Mouse (Mus musculus) kidney, adult 2 months (tissue): ENCODE results near the gene Enthd1. TPM values are rescaled to one million over a fixed set of nuclear protein-coding genes. Genes with fewer than 3 reads are reported as not detected.
"Not testable (repeated sequence)": the region's sequence is repeated elsewhere in the genome, so short reads cannot be mapped to it uniquely, and the experiment has no call there.

ENCODE experiments used
- DNase-seq: peaks from one replicate; pipeline ENCODE4 v3.0.0; 2021
- H3K27ac ChIP-seq: fragments of 200-500 bp; 2 replicates; pipeline ENCODE4 v1.5.1; 2012; ENCODE audit warnings: low read depth, low read length, control low read depth, inconsistent platforms; ENCODE audit not compliant: insufficient read depth
- H3K27me3 ChIP-seq: fragments of 200-500 bp; replicated peaks from 2 replicates; pipeline ENCODE4 v1.6.1; 2012; ENCODE audit warnings: mild to moderate bottlenecking, moderate library complexity, low read length, inconsistent platforms; ENCODE audit not compliant: control insufficient read depth, insufficient read depth
- H3K36me3 ChIP-seq: fragments of 200-500 bp; 2 replicates; pipeline ENCODE4 v1.6.1; 2012; ENCODE audit warnings: mild to moderate bottlenecking, moderate library complexity, low read length, inconsistent platforms; ENCODE audit not compliant: control insufficient read depth, insufficient read depth
- H3K4me1 ChIP-seq: fragments of 200-500 bp; 2 replicates; pipeline ENCODE4 v1.6.1; 2011; ENCODE audit warnings: low read length; ENCODE audit not compliant: control insufficient read depth, insufficient read depth
- H3K4me3 ChIP-seq: fragments of 200-500 bp; 2 replicates; pipeline ENCODE4 v1.5.1; 2011; ENCODE audit warnings: mild to moderate bottlenecking, low read depth, low read length, control low read depth; ENCODE audit not compliant: insufficient read depth
- CTCF ChIP-seq: fragments of 200-500 bp; conservative IDR thresholded peaks from 2 replicates; pipeline ENCODE4 v1.5.1; 2011; ENCODE audit warnings: low read depth, mild to moderate bottlenecking, control low read depth, low read length, moderate library complexity, mixed read lengths; ENCODE audit not compliant: insufficient read depth, insufficient read length
- POLR2A ChIP-seq: fragments of 200-500 bp; IDR thresholded peaks from one replicate; pipeline ENCODE4 v1.6.1; 2011; ENCODE audit warnings: low read depth, low read length, control low read depth
- WGBS: fragments of 180-500 bp; shearing (Covaris S2); methylation state at CpG from one replicate; pipeline ENCODE4 v1.1.7; 2018; 5-methylcytosine and 5-hydroxymethylcytosine counted together
- polyA plus RNA-seq: library from polyadenylated mRNA; depleted of rRNA; stranded (reverse); fragments of >200 nt; gene quantifications from 2 replicates; pipeline ENCODE4 v1.2.3, GENCODE M21; 2012

Gene Enthd1
- polyA plus RNA-seq, 1 experiment = not detected

- no peaks in the 10 kb centered on the region for H3K27me3 ChIP-seq
- no peak for TF ChIP-seq POLR2A
- no peak for TF ChIP-seq CTCF
- no peak overlapping the region for H3K27ac ChIP-seq
- no peak for DNase-seq
- peaks cover 4% of the 10 kb centered on the region; the same call in 1 of the 2 replicates for H3K4me1 ChIP-seq
- H3K4me3 ChIP-seq = no peak overlapping the region
- WGBS = 94% methylated on average over 5 of the region's 5 CpGs
- no peaks in the 10 kb centered on the region for H3K36me3 ChIP-seq
Measured at GRCm38 (mm10) chr15:80519931-80520330, 45.0 kb downstream of the Enthd1 start.

GRCm38 (mm10) chr15:80518567-80519223 lies 46.3 kb downstream of the Enthd1 start:
- WGBS = 78% methylated on average over 12 of the region's 12 CpGs
- no peaks in the 10 kb centered on the region for H3K27me3 ChIP-seq
- H3K36me3 ChIP-seq = no peaks in the 10 kb centered on the region
- DNase-seq = no peak
- no peak overlapping the region for H3K4me3 ChIP-seq
- no peak overlapping the region for H3K27ac ChIP-seq
- peaks cover 4% of the 10 kb centered on the region; the same call in 1 of the 2 replicates for H3K4me1 ChIP-seq
- TF ChIP-seq CTCF = no peak
- TF ChIP-seq POLR2A = no peak

GRCm38 (mm10) chr15:80517996-80518395 lies 47.0 kb downstream of the Enthd1 start:
- H3K27me3 ChIP-seq = no peaks in the 10 kb centered on the region
- no peak overlapping the region for H3K27ac ChIP-seq
- no peak for DNase-seq
- no peak overlapping the region for H3K4me3 ChIP-seq
- no peak for TF ChIP-seq CTCF
- TF ChIP-seq POLR2A = no peak
- no peaks in the 10 kb centered on the region for H3K36me3 ChIP-seq
- WGBS = 38% methylated on average over 9 of the region's 9 CpGs
- peaks cover 4% of the 10 kb centered on the region; the same call in 1 of the 2 replicates for H3K4me1 ChIP-seq

GRCm38 (mm10) chr15:80516525-80516924 lies 48.4 kb downstream of the Enthd1 start:
- Histone ChIP-seq H3K36me3 (no peaks in the 10 kb centered on the region), H3K27me3 (no peaks in the 10 kb centered on the region), H3K4me1 (peaks cover 4% of the 10 kb centered on the region; the same call in 1 of the 2 replicates), H3K27ac (no peak overlapping the region), H3K4me3 (no peak overlapping the region)
- TF ChIP-seq CTCF (no peak), POLR2A (no peak)
- DNase-seq = no peak
- WGBS = 89% methylated on average over 3 of the region's 3 CpGs

GRCm38 (mm10) chr15:80505086-80505485 lies 59.9 kb downstream of the Enthd1 start:
- Histone ChIP-seq H3K27ac (no peak overlapping the region), H3K36me3 (no peaks in the 10 kb centered on the region), H3K4me1 (no peaks in the 10 kb centered on the region), H3K4me3 (no peak overlapping the region), H3K27me3 (no peaks in the 10 kb centered on the region)
- no peak for DNase-seq
- TF ChIP-seq CTCF = no peak
- no peak for TF ChIP-seq POLR2A
- 45% methylated on average over 4 of the region's 4 CpGs for WGBS

- WGBS = 90% methylated on average over 4 of the region's 4 CpGs
- H3K4me1 ChIP-seq, H3K27ac ChIP-seq, H3K36me3 ChIP-seq, DNase-seq, H3K4me3 ChIP-seq, H3K27me3 ChIP-seq: not testable (repeated sequence)
Measured at GRCm38 (mm10) chr15:80503155-80503554, 61.8 kb downstream of the Enthd1 start.

GRCm38 (mm10) chr15:80502741-80503140 lies 62.2 kb downstream of the Enthd1 start:
- DNase-seq = no peak
- Histone ChIP-seq H3K27me3 (no peaks in the 10 kb centered on the region), H3K27ac (no peak overlapping the region), H3K4me3 (no peak overlapping the region), H3K4me1 (no peaks in the 10 kb centered on the region), H3K36me3 (no peaks in the 10 kb centered on the region)
- 74% methylated on average over 2 of the region's 2 CpGs for WGBS
- TF ChIP-seq CTCF (no peak), POLR2A (no peak)
